Mouse (Mus musculus) erythroblast, embryonic 14.5 days (primary cell): ENCODE results near the gene Proser3.

Source experiments
- GATA1 ChIP-seq: IDR thresholded peaks from 2 replicates; pipeline ENCODE4 v1.6.1; 2012; ENCODE audit warnings: low read length, inconsistent platforms, mixed read lengths
- TAL1 ChIP-seq: IDR thresholded peaks from 3 replicates; pipeline ENCODE4 v1.6.1; 2012; ENCODE audit warnings: low read length, inconsistent platforms, mixed read lengths

- TF ChIP-seq TAL1 (no peak), GATA1 (no peak)
Observed at GRCm38 (mm10) chr7:30531291-30531815, 20.7 kb downstream of the Proser3 start.
